Mouse (Mus musculus) layer of hippocampus, adult 18-20 months (tissue): Measurements from ENCODE around the gene Elac2. TPM values are rescaled to one million over a fixed set of nuclear protein-coding genes. Genes with fewer than 3 reads are reported as not detected.

ENCODE experiments used
- DNase-seq, 2 experiments: peaks; one replicate each; pipeline ENCODE4 v3.0.0; 2022; ENCODE audit warnings: low spot score in 2 of 2
- long read RNA-seq: library from polyadenylated mRNA; stranded (forward); transcript quantifications from one replicate; pipeline ENCODE4 v2.0.0, GENCODE M21; 2021
- total RNA-seq, 2 experiments: library from RNA; stranded (reverse); gene quantifications; 2 replicates each; pipeline ENCODE4 v1.2.3; 2021

Gene Elac2
- 10 to 100 TPM; 25.0 to 26.0 TPM for total RNA-seq
- long read RNA-seq, transcript Elac2-202 (24 exons, 2,884 nt) = major isoform, 35 of 65 reads
- long read RNA-seq, partial matches to known transcripts = 5 of 65 reads
- long read RNA-seq, other reads (novel, unspliced or antisense) = 21 of 65 reads

DNA sequence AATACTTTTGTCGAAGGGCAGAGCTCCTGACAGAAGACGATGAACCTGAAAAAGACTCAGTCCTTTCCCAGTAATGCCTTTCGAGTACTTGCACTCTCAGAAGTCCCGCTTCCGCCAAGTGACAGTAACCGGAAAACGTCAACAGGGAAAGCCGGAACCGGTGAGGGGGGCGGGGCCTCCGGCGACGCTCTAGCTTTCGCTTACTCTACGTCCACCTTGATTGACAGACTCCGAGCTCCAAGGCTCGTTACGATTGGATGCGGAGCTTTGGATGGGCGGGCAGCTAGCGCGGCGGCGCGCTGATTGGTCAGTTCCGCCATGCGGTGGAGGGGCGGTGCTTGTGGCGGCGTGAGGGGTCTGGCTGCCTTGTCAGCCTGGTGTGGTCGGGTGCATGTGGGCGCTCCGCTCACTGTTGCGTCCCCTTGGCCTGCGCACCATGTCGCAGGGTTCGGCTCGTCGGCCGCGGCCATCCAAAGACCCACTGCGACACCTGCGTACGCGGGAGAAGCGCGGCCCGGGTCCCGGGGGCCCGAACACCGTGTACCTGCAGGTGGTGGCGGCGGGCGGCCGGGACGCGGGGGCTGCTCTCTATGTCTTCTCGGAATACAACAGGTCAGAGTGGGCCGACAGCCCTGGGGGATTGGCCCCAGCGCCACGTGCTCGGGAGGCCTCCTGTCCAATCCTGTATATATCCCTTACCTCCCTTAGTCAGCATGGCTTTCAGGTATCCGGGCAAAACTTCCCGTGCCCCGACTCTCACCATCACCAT is at the start of gene Elac2:
TSS of gene Elac2 (plus strand) at position 319 of the 769 bp plus-strand sequence.
- peak; percentile 97 to 99 for DNase-seq

DNA sequence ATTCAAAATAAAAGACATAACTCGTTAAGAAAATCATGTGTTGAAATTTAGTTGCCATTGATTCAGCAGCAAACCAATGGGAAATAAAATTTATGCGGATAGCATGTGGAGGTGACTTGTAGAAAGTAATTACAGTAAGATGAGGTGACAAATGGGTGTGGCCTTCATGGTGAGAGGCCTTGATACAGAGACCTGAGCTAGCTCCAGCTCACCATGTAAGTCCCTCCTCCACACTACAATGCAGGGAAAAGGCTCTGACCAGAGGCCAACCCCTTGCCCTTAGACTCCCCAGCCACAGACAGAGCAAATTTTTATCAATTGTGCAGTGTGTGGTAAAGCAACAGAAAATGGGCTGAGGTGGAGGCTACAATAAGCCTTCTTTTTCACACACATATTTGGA is 49.7 kb upstream of the Elac2 start:
- no peak for DNase-seq

DNA sequence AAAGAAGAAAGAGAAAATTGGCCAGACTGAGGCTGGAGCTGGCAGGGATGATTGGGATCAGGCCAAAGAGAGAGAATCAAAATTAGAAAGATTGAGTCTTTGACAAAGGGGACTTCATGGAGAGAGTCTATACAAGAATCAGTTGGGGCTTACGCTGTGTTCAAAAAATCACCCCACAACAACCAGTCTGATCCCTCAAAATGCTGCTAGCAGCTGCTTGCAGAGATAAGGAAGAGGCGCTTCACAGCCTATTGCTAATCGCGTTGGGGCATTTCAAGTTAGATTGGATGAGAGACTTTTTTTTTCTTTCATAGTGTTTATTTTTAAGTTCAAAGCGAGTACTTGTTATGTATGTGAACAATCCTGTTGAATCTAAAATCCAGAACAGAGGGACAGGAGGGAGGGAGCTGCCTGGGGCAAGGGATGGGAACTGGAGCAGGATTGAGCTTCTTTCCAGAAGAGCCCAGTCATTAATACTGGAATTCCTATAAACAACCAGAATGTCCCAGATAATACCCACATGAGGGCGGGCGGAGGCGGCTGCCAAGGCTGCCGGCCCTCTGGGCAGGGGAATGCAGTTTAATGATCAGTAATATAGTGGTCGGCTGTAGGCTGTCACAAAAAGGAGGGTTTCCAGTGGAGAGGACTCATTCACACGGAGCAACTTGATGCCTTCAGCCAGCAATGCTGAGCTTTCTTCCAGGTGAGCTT is 47.6 kb upstream of the Elac2 start:
- no peak for DNase-seq

DNA sequence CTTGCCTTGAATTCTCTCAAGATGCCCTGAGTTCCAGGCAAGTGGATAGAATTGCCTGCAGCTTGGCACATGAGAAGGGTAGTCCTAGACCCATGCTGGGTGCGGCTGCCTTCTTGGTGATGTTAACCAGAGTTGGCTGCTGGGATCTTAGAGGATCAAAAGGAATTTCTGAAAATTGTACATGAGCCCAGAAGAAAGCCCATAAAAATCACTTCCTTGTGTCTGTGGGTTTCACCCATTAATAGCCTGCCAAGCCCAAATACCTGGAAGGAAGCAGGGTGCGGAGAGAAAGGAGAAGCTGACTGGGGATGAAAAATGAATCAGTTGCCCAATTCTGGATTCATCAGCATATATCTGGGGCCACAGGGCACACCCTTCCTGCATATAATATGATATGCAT is 41.6 kb upstream of the Elac2 start:
- no peak for DNase-seq

DNA sequence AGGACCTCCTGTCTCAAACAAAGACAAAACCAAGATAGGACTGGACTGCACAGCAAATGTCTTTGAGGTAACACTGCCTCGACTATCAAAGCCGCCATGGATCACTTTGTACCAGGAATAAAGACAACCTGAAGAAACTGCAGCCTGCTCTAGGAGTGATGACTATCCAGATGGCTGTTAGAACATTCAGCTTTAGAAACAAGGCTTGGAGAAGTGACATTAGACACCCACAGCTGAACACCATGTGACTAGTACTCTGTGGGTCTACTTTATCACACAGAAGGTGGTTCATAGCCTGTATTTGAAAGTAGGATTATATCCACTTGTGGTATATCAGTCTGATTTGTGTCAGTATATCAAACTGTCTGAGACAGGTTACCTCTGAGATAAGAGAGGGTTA is 37.6 kb upstream of the Elac2 start:
- DNase-seq = peak in 1 of 2 experiments; percentile 26

DNA sequence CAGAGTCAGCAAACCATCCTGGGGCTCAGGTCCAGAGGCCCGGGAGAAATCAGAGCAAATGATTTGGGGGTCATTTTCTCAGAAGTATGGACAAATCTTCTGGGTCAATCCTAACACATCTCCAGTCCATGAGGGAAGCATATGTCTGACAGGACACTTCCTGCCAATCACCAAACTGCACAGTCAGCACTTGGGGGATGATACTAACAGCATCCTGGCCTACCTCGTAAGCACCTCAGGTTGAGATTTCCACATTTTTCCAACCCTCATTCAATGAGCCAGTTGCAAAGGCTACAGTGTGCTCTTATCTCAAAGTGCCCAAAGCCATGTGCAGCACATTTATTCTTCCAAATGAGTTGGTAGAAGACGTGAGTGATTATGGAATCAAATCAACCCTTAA is 29.1 kb upstream of the Elac2 start:
- no peak for DNase-seq

DNA sequence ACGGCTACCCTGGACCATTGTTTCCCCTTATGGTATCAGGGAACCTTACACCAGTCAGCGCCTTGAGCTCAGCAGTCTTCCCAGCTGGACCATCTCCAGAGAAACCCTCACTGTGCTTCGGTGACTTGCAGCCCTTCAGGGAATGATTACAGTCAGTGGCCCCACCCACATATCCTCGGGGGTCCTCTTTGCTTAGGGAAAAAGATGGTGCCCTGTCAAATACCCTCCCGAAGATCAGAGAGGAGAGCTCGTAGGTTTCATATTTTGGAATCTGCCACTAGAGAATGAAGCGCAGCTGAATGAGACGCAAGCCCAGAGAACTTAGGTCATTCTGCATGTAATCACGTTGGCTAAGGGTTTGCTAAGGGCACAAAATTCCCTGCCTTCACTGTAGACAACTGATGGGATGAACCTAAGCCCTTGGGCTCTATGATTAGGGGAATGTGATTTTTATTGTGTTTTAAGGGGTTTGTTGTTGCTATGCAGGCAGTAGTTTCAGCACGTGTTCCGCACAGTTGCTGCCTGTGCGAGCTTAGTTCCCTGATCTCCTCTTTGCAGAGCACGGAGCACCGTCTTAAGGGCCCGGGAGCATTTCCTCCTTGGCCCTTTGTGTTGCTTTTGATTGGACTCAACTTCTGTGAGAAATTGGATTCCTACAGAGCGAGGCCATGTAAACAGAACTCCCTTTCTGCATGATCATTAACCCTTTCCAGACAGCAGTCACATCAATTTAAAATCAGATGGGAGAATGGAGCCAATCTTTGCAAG is 21.7 kb upstream of the Elac2 start:
- DNase-seq = no peak

DNA sequence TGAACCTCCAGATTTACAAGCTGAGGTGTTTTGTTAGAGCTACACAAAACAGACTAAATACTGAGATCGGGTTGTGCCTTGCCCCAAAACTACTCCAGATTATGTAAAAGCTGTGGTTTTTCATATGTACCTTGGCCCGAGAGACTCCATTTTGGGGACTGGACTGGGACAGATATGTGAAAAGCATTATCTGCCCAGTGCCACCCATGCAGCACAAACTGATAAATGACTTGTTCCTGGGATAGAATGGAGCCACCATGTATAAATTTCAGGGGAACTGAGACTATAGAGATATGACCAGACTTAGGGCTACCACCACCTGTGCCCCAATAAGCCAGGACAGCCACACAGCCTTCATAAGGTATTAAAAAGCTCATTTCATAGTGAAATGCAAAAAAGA is 16.2 kb upstream of the Elac2 start:
- no peak for DNase-seq

DNA sequence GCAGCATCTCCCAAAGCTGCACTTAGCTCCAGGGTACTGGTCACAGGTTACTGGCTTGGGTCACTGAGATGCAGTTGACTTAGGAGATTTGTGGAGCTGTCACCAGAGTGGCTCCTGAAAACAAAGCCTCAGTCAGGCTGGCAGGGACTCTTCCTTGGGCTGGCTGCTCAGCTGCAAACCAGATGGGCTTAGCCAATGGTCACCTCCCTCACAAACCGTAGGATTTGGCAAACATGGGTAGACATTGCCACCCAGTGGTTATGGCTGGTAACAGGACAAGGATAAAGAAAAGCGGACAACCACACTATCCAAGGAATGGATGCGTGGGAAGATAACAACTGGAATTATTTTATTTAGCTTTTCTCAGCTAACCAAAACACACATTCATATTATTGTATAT is 10.3 kb upstream of the Elac2 start:
- DNase-seq = peak; percentile 59 to 83

DNA sequence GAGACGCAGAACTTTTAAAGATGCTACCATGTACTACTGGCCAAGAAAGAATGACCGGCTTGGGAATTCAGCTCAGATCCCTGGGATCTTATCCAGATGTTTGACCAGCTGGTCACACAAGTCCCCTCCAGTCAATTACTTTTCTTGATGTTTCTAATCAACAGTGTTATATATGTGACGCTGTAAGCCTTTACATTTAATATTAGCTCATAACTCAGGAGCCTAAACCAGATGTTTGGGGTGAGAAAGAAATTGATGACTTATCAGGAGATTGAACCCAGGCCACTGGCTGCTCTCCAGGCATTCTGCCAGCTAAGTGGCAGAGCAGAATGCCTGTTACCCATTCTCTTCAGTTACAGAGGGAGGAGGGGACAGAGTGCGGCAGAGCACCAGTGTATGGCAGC is 9.9 kb upstream of the Elac2 start:
- DNase-seq = no peak

DNA sequence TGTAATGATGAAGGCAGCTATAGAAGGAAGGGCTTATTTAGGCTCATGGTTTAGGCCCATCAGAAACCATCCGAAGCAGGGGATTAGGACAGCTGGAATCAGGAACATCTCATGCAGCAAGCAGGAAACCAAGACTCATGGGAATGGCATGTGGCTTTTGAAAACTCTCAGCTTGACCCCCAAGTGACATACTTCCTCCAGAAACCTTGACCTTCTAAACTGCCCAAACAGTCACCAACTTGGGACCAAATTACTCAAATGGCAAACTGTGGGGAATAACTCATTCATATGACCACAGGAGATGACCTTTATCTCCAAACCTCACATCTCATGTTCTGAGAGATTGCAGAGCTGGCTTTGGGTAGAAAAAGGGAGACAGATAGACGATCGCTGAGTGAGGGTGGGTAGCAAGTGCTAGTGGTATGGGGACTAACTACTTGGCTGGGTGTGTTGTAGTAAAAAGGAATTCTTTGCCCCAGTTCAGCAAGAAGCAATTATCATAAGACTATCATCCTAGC is 7.3 kb upstream of the Elac2 start:
- no peak for DNase-seq

DNA sequence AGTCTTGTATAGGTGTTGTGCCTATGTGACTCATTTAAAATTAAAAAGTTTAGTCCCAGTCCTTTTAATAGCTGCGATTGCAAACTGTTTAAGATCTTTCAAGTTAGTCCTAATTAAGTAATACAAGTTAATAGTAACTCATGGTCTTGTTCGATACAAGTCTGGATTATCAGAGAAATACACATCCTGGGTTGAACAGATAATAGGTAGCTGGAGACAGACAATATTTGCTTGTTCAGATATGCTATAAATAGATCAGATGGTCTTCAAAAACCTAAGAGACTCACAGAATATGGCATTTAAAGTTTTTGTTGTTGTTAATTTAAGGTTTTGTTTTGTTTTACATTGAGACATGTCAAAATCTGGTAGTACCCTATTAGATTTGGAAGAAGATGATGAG is 6.4 kb upstream of the Elac2 start:
- DNase-seq = no peak

DNA sequence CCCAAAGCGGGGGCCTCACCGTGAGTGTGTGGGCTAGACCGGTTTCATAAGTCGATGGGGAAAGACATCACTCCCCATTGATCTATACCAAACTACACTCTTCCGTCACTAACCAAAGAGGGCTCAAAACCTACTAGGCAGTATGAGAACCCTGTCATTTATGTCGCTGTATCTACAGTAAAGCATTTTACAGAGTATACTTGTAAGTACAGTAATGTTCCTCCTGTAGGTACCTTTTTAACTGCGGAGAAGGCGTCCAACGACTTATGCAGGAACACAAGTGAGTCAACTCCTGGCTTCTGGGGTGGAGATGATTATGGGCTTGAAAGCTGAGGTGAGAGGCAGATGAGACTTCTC is 629 bp downstream of the Elac2 start:
- DNase-seq = no peak

DNA sequence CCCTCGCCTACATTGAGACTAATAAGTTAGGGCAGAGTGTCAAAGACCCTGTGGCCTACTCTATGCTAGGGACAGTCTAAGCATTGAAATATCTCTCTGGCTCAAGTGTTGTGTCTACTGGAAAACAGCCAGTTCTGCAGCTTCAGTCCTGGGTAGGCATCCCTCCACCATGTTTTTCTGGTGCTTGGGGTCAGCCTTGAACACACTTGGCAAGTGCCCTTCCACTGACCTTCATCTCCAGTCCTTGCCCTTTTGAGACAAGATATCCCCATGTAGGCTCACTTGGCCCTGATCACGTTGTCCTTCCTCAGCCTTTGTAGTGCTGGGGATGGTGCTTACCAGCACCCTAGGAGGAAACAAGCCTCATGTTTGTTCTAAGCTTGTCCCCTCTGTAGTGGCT is 9.7 kb downstream of the Elac2 start:
- DNase-seq = no peak

DNA sequence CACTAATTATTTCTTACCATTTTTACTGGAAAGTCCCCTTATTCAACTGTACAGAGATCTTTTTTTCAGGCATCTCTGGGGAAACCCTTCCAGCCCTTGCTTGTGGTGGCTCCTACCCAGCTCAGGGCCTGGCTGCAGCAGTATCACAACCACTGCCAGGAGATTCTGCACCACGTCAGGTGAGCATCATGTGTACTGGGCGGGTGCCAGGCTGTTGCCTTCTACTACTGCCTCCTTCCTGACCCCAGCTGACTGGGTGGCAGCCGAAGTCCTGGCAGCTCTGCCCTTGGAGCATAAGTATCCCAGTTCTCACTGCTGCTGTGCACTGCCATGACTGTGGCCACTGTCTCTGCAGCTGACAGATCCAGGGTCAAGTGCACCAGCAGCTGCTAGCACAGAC is 19.6 kb downstream of the Elac2 start:
- no peak for DNase-seq

DNA sequence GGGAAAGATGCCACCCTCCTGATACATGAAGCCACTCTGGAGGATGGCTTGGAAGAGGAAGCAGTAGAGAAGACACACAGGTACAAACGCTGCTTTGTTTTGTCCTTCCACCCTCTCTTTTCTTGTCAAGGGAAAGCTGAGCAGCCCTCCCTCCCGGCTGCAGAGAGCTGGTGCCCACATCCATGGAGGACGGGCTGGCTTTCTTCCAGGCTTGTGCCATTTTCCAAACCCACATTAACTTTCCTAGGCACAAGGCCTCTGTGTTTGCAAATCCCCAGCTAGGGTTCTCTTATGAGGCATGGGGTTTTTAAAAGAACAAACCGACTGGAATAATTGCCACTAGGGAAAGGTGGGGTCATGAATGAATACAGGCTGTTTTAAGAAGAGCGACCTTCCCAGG is 20.8 kb downstream of the Elac2 start:
- DNase-seq = peak in 1 of 2 experiments; percentile 57

DNA sequence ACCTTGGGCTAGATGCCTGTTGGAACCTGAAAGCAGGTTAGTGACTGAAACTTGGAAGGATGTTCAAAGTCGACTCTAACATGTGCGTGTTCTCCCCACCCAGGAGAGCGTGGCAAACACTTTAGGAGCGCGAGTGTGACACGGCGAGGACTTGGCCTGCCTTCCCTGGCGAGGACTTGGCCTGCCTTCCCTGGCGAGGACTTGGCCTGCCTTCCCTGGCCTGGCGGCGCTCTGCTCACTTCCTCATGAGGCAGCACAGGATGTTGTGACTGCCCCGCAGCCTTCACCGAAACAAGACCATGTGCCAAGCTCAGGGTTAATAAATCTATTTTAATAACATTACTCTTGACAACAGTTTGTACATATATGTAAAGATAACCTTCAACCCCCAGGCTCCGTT is 22.9 kb downstream of the Elac2 start:
- DNase-seq = no peak

DNA sequence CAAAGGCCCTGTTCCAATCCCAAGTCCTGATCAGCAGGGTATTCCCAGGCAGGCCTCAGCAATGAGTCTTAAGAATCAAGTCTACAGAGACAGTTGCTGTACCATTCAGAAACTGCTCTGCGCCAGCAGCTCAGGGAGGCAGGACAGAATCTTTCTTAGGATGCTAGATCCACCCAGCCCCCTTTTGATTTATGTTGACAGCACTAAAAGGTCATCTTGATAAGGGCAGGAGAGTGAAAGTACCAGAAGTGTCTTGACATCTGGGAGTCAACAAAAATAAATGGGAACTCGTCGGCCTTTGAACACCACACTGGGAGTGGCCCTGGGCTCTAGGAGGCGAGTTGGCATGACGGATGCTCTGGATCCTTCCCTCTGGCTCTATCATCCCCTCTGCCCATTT is 24.8 kb downstream of the Elac2 start:
- no peak for DNase-seq

DNA sequence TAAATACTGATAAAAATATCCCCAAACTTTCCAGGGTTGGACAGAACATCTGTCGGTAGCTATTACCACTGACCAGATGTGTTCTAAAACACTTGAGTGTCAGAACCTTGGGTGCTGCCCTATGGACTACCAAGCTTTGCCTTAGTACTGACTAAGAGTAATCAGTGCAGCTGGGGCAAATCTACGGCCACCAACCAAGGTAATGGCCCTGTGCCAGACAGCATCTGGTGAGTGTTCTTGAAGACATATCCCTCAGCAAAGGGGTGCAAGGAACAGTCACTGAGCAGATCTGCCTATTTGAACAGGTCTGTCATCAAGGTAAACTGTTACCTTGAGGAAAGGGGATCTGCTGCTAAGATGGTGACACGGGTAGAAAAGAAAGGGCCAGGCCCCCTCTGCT is 26.0 kb downstream of the Elac2 start:
- no peak for DNase-seq

DNA sequence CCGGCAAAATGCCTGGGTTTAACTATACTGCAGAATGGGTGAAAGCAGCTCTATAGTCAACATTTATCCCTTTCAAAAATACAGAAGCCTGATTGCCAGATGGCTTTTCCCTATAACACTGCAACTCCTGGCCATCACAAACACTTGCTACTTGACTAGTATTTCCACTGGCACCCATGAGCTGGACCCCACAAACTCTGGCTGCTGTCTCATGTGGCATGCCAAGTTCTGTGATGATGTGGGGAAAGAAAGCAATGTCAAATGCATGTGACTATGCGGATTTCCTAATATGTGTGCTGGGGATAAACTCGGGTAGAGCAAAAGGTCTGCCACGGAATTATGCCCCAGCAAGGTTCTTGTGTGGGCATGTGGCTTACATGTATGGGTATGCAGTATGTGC is 27.2 kb downstream of the Elac2 start:
- DNase-seq = peak in 1 of 2 experiments; percentile 30

DNA sequence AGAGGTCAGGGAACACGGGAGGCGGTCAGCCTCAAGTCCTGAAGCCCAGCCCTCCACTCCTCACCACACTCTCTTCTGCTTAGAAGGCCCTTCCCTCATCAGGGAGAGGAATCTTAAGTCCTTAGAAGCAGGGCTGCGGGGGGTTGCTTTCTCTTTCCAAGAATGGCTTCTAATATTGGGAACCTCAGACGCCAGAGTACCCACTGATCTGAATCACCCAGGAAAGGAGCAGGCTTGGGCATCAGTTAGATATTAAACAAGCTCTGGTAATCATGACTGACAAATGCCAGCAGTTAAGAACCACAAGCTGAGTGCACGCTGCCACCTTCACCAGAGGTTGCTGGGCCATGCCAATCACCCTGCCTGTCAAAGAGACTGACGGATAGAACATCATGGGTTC is 35.1 kb downstream of the Elac2 start:
- DNase-seq = no peak

DNA sequence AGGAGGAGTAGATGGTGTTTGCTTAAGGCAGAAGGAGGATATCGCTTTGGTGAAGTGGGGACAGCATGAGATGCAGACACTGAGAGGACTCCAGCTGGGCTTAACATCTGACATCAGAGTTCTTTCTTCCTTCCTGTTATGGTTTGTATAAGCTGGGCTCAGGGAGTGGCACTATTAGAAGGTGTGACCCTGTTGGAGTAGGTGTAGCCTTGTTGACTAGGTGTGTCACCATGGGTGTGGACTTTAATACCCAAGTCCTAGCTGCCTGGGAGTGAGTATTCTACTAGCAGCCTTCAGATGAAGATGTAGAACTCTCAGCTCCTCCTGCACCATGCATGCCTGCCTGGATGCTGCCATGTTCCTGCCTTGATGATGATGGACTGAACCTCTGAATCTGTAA is 37.9 kb downstream of the Elac2 start:
- DNase-seq = no peak
